Mouse (Mus musculus) spleen, adult 12 weeks (tissue): ENCODE measurements around the gene Pik3r1.

ENCODE experiments used
- DNase-seq: peaks from one replicate; pipeline ENCODE4 v3.0.0; 2022; ENCODE audit warnings: low spot score

The Pik3r1 gene

GRCm38 (mm10) chr13:101709788-101710187, 58.2 kb downstream of the Pik3r1 start:
- no peak for DNase-seq

DNA sequence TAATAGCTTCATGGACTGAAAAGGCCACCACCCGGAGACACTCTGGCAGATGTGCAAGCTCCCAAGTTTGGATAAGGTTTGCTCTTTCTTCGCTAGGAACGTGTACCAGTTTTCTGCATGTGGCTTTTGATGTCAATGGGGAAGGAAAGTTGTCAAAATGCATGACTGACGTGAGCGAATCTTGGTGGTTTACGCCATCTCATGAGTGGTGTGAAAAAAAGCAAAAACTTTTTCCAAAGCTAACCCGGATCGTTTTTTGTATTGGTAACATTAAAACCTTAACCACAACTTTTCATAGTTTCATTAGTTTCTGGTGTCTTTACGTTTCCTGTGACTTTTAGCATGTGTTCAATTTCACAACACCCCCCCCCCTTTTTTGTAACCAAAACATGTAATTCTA, 60.8 kb downstream of the Pik3r1 start:
- DNase-seq = no peak

GRCm38 (mm10) chr13:101706426-101706825, 61.6 kb downstream of the Pik3r1 start:
- no peak for DNase-seq

DNA sequence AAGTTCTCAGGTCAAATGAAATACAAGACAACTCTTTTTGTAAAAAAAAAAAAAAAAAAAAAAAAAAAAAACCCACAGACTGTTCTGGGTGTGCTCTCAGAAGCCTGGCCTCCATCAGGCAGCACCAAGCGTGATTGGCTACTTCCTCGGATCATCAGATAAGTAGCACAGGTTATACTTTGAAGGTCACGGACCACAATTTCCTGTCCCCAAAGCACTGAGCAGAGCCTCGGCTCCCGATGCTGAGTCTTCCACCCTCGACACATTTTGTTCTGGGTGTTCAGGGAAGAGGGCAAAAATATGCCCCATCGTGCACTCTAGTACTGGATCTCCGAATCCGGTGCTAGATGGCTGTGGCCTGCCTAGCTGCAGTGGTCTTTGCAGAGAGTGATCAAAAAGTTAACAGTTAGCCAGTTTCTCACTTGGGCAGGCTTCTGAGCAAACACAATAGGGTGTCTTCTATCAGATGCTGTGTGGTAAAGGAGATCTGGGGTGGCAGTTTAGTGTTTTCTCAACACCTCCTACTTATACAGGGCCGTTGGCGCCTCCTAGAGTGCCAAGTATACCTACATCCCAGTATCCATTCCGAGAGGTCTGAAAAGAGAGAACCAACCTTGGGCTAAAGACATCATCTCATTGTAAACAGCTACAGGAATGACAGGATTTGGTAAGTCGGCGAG, 65.8 kb downstream of the Pik3r1 start:
- DNase-seq = no peak

DNA sequence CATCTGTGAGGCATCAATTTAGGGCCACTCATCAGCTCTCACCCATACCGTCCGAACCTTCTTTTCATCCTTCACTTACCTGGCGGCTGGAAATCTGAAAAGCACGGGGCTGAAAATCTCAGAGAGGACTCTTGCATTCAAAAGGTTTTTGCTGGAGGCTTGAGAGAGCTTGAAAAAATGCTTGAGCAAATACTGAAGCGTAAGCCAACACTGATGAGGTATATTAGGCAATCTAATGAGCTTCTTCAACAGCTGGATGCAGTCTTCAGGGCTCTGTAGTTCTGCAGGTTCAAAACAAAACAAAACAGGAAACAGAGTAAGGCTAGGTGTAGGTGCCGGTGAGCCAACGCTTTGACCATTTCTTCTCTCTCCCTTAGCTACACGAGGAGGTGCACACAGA, 66.4 kb downstream of the Pik3r1 start:
- DNase-seq = no peak

DNA sequence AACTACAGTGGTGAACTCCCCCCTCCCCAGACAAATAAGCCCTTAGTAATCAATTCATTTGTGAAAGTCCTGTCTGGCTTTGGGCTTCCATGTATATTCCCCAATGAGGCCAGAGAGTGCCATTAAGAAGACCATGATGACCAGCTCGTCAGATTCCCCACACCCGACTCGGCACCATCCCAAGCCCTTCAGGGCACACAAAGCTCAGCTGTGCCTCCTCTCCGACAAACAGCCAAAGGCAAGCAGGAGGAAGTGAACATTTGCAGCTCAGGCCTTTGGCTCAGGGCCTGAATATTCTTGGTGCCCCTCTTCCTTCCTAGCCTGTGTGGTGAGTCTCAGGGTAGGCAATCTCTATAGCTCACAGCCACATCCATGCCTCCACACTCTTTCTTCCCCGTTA, 68.3 kb downstream of the Pik3r1 start:
- no peak for DNase-seq

- DNase-seq = no peak
Measured at GRCm38 (mm10) chr13:101697966-101698365, 70.1 kb downstream of the Pik3r1 start.

DNA sequence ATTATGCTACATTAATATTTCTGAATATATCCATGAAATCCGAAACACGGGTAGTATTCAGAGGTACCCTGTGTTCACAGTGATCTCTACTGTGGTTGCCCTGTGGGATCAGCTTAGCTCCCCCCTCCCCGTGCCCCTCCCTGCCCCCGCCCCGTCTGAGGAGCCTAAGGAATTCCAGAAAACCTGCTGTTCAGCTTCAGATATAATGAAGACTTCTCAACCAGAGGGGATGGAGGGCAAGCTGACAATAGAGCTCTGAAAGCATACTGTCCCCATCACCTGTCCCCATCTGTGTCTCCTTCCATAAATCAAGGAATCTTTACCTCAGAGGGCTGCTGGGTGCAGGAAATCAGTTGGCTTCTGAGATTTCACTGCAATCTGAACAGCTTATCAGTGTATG, 70.6 kb downstream of the Pik3r1 start:
- no peak for DNase-seq

- no peak for DNase-seq
Measured at GRCm38 (mm10) chr13:101696827-101697226, 71.2 kb downstream of the Pik3r1 start.

- DNase-seq = no peak
Measured at GRCm38 (mm10) chr13:101696316-101696715, 71.7 kb downstream of the Pik3r1 start.

- DNase-seq = peak; percentile 80
Measured at GRCm38 (mm10) chr13:101695876-101696275, 72.1 kb downstream of the Pik3r1 start.

- peak; percentile 58 for DNase-seq
Measured at GRCm38 (mm10) chr13:101694496-101695251, 73.3 kb downstream of the Pik3r1 start.

DNA sequence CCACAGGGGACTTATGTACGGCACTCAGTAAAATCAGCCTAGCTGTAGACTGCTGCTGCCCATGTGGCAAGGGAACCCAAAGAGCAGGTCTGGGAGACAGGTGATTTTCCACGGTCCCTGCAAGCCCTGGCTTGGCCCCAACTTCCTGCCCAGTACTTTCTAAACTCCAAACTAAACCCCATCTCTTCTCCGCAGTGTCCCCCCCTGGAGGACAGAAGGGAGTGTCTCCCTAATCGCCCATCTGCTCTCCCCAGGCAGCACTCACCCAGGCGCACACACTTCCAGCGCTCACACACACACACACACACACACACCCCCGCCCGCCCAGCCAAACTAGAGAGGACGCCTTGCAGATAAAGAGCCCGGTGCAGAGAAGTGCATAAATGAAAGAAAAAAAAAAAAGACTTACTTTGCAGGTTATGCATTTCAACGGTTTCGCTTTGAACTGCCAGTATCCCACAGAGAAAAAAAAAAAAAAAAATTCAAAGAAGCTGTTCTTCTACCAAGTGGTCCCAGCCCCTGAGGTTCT, 74.0 kb downstream of the Pik3r1 start:
- DNase-seq = peak; percentile 73

DNA sequence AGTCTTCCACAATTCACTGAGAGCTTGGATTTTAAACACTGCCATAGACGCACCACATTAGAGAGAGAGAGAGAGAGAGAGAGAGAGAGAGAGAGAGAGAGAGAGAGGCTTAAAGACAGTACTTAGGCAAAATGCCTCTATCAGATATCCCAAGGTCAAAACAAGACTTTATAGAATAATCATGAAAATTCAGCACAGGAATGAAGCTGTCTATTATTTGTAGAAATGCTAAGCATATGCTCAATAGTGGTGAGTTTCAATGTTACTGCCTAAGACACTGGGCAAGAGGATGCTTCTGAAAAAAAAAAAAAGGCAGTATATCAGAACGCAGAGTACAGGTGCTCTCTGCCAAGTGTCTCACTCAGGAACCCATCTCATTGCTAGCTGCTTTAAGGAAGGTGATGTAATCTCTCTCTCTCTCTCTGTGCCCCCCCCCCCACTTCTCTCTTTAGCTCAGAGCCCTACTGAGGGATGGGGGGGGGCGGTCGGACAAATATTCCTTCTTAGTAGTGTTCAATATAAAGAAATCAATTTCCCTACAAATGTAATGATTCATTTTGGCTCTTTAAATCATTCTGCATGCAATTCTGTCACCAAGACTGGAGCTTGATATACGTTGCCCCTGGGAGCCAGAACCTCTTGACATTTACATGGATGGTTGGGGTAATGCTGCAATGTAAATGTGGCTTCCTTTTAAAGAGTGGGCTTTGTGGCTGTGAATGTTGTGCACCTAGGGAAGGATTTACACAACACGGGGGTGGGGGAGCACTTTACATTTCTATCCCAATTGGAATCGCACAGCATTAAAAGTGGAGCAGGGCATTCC, 74.9 kb downstream of the Pik3r1 start:
- DNase-seq = no peak

DNA sequence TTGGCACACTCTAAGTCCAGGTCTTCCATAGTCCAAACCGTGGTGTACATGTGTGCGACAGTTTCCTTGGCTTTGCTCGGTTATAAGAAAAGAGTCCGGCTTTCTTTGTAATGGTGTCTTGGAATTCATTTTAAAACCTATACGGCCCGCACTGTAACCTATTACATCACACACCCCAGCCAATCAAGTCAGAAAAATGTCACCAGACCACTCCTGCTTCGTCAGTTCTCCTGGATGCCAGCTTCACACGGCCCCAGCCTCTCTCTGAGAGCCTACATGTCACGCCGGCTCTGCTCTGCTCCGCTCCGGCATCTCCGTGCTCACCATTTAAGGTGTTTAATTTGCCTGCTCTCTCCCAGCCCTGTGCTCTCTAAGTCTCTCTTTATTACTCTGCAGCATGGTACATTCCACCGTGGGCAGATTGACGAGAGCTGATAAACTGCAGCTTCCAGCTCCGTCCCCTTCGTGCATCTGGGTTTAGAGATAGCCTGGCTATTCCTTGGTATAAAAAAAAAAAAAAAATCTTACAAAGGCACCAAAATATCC, 75.7 kb downstream of the Pik3r1 start:
- peak; percentile 66 for DNase-seq

DNA sequence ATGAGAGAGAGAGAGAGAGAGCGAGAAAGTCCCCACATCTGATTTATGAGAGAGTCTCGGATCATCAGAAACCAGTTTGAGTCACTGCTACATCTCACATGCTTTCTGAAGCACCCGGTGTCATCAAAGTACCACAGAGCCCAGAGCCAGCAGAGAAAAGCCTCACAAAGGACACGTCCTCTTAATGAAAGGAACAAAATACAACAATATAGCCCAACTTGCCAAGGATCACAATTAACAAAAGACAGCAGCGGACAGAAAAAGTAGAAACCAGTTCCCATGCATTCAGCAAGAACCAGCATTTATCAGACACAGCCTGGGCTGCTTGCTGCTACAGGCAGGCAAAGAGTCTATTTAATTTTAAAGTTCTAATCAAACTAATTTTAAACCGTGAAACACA, 76.3 kb downstream of the Pik3r1 start:
- DNase-seq = no peak

- no peak for DNase-seq
Measured at GRCm38 (mm10) chr13:101690911-101691655, 76.9 kb downstream of the Pik3r1 start.

GRCm38 (mm10) chr13:101690167-101690566, 77.8 kb downstream of the Pik3r1 start:
- DNase-seq = no peak

DNA sequence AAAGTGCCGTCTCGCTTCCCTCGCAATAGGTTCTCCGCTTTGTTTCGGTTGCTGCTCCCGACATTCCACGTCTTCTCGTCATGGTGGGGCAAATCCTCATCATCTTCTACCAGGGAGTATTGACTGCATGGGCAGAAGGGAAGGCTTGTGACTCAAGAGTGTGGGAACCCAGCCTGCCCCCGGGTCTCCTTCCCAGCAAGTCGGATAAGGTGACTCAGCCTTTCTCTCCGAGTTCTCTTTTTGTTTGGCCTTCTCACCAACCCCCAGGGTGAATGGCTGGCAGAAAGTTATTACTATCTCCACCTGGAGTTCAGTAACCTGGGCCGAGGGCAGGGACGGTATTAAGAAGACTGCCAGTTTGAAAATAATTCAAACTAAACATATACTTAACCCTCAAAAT, 81.8 kb downstream of the Pik3r1 start:
- DNase-seq = no peak

- DNase-seq = no peak
Measured at GRCm38 (mm10) chr13:101684706-101685105, 83.3 kb downstream of the Pik3r1 start.

DNA sequence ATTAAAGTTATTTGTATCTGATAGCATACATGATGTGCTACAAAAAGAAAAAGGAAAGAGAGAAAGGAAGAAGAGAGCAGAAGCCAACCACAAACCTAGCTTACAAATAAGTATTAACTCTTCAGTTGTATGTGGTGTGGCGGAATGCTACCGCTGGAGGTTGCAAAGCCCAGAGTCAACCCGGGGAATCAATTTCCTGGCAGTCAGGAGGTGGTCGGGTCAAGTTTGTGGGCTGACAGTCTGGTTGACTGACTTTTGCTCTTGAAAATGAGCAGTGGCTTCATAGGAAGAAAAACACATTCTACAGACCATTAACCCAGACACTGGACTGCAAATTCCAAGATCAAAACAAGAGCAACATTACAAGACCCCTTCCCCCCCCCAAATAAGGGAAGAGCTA, 85.6 kb downstream of the Pik3r1 start:
- DNase-seq = no peak

DNA sequence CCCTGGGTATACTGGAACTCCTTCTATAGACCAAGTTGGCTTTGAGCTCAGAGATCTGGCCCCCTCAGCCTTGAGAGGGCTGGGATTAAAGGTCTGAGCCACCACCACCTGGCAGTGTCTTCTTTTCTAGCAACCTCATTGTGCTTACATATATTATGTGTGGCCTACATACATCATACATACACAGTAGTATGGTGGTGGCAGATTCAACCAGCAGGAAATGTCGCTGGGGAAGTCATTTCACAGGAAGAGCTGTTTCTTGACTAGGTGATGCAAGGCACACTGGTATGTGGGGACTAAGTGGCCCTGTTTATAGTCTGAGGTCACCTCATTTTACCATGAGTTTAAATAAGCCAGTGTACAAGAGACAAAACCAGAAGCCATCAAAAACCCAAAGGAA, 87.9 kb downstream of the Pik3r1 start:
- DNase-seq = no peak
